Mouse (Mus musculus): Measurements from ENCODE around the gene Stk16. TPM values are rescaled to one million over a fixed set of nuclear protein-coding genes. Genes with fewer than 3 reads are reported as not detected.
A peak's percentile ranks its signal among the peaks of the same experiment; 100 is the strongest.

Stk16 gene
- polyA plus RNA-seq, 1 experiment from 2014 or later = 120 TPM

DNA sequence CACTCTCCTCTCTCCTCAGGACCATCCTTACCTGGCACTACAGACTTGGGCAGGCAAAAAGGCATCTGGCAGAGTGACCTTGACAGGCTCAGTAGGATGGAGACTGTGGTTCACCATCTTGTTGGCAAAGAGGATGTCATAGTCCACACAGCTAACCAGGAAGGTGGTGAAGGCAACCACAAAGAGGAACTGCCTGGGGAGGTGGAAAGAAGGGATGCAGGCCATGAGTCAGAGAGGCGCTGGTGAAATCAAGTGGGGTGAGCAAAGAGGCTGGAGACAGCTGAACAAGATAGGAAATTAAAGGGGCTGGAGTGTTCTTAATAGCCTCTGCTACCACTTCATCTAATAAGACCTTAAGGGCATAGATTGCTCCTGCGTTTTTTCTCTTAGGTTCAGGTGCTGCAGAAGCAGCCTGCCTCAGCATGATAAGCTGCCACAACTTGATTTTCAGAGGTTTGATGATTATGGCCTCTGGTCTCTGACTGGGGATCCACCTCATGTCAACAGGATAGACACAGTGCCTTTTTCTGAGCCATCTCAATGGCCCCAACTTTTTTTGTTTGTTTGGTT lies 22.6 kb upstream of the Stk16 start:
- ATAC-seq (ENCODE audit: insufficient read depth, low FRiP score, low read depth) = no peak
- no peaks in the 10 kb centered on the region for H3K9me3 ChIP-seq
- no peak overlapping the region for H3K4me2 ChIP-seq
- H3K27ac ChIP-seq = no peak overlapping the region
- H3K4me3 ChIP-seq (replicated peaks) = no peak overlapping the region
- H3K4me1 ChIP-seq = peaks cover 13% of the 10 kb centered on the region
- no peaks in the 10 kb centered on the region for H3K27me3 ChIP-seq (replicated peaks)
- peaks cover 32% of the 10 kb centered on the region for H3K36me3 ChIP-seq
- WGBS = 78% methylated on average over 2 of the region's 2 CpGs
- H3K9ac ChIP-seq = no peak overlapping the region

DNA sequence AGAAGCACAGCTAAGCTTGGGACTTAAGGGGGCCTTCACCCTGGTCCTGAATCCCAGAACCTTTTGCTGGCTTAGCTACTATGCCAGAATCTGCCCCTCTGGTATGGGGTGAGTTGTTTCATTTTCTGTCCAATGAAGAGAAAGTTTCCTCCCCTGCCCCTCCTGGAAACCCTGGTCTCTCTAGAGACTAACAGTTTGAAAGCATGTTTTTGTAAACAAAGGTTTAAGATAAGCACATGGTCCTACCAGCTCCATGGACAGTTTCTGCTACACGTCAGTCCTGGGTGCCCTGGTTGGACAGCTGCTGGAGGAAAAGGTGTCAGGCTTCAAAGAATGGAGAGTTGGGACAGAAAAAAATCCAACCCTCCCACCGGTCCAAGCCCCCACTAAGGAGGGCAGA lies 20.1 kb upstream of the Stk16 start:
- H3K9me3 ChIP-seq = no peaks in the 10 kb centered on the region
- ATAC-seq (ENCODE audit: insufficient read depth, low FRiP score, low read depth) = no peak
- no peaks in the 10 kb centered on the region for H3K27me3 ChIP-seq (replicated peaks)
- peak overlapping the region; percentile 91 for H3K4me2 ChIP-seq
- 39% methylated on average over 2 of the region's 2 CpGs for WGBS
- peak overlapping the region; percentile 90; the same call in 1 of the 2 replicates for H3K4me3 ChIP-seq (replicated peaks)
- peaks cover 19% of the 10 kb centered on the region for H3K4me1 ChIP-seq
- no peak overlapping the region for H3K9ac ChIP-seq
- H3K27ac ChIP-seq = no peak overlapping the region
- peaks cover 27% of the 10 kb centered on the region for H3K36me3 ChIP-seq

DNA sequence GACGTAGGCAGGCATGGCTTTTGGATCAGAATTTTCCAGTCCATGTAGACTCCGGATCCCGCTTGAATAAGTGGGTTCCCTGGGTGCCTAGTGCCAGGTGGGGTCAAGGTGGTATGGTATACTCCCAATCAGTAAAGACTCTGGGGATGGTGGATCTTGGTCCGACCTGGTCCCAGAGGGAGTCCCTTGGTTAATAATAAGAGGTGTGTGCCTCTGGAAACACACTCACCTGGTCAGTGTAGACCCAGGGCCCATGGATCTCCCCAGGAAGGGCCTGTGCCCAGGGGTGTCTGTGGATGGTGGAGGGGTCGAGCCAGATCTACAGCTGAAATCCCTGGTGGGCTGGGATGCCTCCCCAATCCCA lies 19.4 kb upstream of the Stk16 start:
- Histone ChIP-seq H3K4me1 (peaks cover 19% of the 10 kb centered on the region), H3K36me3 (peaks cover 25% of the 10 kb centered on the region), H3K27ac (peak overlapping the region; percentile 87), H3K4me3 (replicated peaks) (peak overlapping the region; percentile 90), H3K27me3 (replicated peaks) (no peaks in the 10 kb centered on the region), H3K4me2 (peak overlapping the region; percentile 91), H3K9me3 (no peaks in the 10 kb centered on the region), H3K9ac (peak overlapping the region; percentile 85)
- ATAC-seq (ENCODE audit: insufficient read depth, low FRiP score, low read depth) = no peak
- WGBS = 49% methylated on average over 5 of the region's 5 CpGs

DNA sequence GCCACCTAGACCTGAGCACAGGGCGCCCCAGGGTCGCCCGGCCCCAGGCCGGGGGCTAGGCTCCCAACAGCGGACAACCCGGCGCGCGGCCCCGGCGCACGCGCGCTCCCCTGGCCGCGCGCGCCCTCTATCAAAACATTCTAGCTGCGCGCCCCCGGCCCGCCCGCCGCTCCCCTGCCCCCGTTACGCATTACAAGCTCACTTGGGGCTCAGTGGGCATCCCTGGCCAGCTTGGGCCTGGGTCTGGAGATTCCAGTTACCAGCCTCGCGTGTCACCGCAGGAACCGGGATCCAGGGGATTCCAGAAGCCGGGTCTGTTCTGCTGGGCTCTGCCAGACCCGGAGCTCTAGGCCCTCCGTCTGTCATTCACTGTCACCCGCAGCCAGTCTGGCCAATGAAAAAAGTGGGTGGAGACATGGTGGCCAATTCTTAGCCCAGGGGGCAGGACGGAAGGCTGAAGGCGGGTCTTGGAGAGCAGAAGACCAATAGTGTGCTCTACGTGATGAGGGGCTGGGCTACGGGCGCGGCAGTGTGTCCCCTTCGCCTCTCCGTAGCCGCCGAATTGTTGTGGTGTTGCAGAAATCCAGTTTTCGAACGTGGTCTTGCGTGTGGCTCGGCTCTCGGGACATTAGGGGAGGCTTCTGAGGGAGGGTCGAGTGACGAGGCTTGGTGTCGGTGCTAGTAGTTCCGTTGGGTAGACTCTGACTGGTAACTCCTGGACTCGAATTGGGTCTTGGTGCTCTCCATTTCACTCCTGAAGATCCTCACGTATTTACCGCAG lies 18.8 kb upstream of the Stk16 start, which contains the start of the genes Ankzf1 and Atg9a:
Ankzf1 (plus strand) TSS at position 530 of the 781 bp plus-strand sequence.
Atg9a (minus strand) TSS at position 575 of the 781 bp plus-strand sequence.
- H3K4me3 ChIP-seq (replicated peaks) = peak within 1 kb of the TSS; percentile 90
- WGBS = under 1% methylated on average over 56 of the region's 56 CpGs
- ATAC-seq (ENCODE audit: insufficient read depth, low FRiP score, low read depth) = peak; percentile 99

DNA sequence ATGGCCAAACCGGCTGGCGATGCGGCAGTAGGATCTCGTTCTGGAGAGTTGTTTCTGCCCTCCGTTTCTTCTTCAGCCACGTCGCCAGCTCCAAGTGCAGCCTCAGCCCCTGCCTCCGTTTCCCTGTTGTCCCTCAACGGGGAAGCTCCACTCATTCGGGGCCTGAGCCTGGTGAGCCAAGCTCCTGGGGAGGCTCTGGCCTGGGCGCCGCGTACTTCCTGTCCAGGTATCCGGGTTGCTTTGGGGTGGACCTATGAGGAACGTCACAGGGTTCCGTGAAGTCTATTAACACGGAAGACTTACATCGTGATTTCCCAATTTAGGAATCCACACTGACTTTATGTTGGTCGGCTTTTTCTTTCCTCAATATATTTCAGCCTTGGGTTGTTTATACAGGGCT lies 18.2 kb upstream of the Stk16 start:
- H3K9me3 ChIP-seq = no peaks in the 10 kb centered on the region
- H3K27ac ChIP-seq = peak overlapping the region; percentile 98
- peaks cover 19% of the 10 kb centered on the region for H3K4me1 ChIP-seq
- H3K36me3 ChIP-seq = peaks cover 20% of the 10 kb centered on the region
- H3K27me3 ChIP-seq (replicated peaks) = no peaks in the 10 kb centered on the region
- peak overlapping the region; percentile 87 for H3K4me2 ChIP-seq
- H3K4me3 ChIP-seq (replicated peaks) = peak overlapping the region; percentile 90
- under 1% methylated on average over 19 of the region's 19 CpGs for WGBS
- peak overlapping the region; percentile 83 for H3K9ac ChIP-seq
- ATAC-seq (ENCODE audit: insufficient read depth, low FRiP score, low read depth) = peak; percentile 49

More for the DNA sequence above, 18.8 kb upstream of the Stk16 start, which contains the start of the genes Ankzf1 and Atg9a:
- peak within 1 kb of the TSS; percentile 91 for H3K4me2 ChIP-seq
- H3K27ac ChIP-seq = peak within 1 kb of the TSS; percentile 98
- H3K27me3 ChIP-seq (replicated peaks) = no peaks in the 10 kb centered on the region
- peaks cover 19% of the 10 kb centered on the region for H3K4me1 ChIP-seq
- H3K9ac ChIP-seq = peak within 1 kb of the TSS; percentile 85
- no peaks in the 10 kb centered on the region for H3K9me3 ChIP-seq
- peaks cover 24% of the 10 kb centered on the region for H3K36me3 ChIP-seq

DNA sequence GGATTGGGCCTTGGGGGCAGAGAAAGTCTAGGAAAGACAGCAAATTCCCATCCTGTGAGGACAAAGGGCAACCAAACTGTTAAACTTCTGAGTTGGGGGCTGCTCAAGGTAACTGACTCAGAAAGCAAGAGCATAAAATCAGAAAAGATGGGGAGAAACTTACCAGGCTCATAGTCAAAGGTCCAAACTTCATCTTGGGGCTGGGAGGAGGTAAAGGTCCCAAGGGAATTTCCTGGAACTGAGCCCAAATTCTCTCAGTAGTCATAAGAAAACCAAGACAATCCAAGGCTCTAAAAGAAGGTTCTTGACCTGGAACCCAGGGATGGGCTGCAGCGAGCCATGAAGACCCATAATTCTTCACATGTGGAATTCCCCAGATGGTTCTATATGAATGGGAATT lies 9.4 kb upstream of the Stk16 start:
- 88% methylated on average over 1 of the region's 1 CpGs for WGBS
- ATAC-seq (ENCODE audit: insufficient read depth, low FRiP score, low read depth) = no peak

DNA sequence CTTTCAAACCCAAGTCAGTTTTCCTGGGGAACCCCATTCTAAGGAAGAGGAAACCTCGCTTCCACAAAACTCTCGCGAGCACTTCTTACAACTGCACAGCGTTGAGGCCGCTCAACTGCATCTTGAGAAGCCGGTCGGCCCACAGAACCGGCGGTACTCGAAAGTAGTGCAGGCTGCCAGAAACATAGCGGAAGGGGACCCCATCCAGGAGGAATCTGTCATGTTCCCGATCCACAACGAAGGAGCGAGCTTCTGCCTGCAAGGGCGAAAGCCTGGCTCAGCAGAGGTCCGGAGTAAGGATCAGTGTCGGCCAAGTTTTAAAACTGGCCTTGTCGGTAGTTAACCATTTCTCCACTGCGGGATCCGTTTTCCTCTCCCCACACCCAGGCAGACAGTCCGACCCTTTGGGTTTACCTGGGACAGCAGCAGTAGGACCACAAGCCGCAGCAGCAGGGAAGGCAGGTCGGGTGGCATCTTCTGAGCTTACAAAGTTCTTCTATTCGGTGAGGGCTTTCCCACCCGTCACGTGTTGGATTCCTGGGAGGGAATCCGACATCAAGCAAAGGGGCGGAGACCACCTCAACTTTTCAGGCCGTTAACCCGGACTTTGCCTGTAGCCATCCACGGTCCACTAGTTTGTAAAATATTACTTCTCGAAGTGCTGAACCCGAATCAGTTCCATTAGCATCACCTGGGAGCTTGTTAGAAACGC lies 1.5 kb upstream of the Stk16 start:
- WGBS = 10% methylated on average over 34 of the region's 34 CpGs

More for the DNA sequence above, 9.4 kb upstream of the Stk16 start:
- no peak overlapping the region for H3K27ac ChIP-seq
- H3K4me2 ChIP-seq = no peak overlapping the region
- no peaks in the 10 kb centered on the region for H3K4me1 ChIP-seq
- H3K9me3 ChIP-seq = no peaks in the 10 kb centered on the region
- H3K9ac ChIP-seq = no peak overlapping the region
- H3K4me3 ChIP-seq (replicated peaks) = no peak overlapping the region
- peaks cover 29% of the 10 kb centered on the region for H3K36me3 ChIP-seq
- no peaks in the 10 kb centered on the region for H3K27me3 ChIP-seq (replicated peaks)

DNA sequence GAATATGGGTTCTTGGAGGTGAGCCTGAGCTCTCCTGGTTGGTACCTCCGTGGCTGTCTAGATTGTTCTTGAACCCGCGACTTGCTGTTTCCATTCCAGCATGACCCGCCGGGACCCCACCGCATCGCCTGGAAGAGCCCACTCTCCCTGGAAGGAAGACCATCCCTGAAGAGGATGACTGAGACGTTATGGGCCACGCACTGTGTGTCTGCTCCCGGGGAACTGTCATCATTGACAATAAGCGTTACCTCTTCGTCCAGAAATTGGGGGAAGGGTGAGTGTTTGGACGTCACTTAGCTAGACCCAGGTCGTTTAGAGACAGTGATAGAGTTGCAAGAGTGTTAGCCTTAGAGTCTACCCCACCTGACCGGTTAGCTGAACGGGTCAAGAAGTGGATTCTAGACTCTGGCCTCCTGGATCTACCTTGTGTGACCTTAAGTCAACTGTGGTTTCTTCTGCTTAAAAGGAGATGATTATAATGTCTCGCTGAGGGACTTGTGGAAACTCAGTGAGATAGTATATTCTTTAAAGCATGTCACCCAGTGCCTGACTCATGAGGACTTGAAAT lies 587 bp downstream of the Stk16 start:
- 7% methylated on average over 17 of the region's 17 CpGs for WGBS
- Histone ChIP-seq H3K27ac (peak overlapping the region; percentile 18; the same call in 1 of the 2 replicates), H3K4me3 (replicated peaks) (peak overlapping the region; percentile 89), H3K4me1 (peaks cover 33% of the 10 kb centered on the region), H3K9me3 (no peaks in the 10 kb centered on the region), H3K9ac (peak overlapping the region; percentile 97), H3K4me2 (peak overlapping the region; percentile 80), H3K27me3 (replicated peaks) (no peaks in the 10 kb centered on the region), H3K36me3 (peaks cover 17% of the 10 kb centered on the region)
- ATAC-seq (ENCODE audit: insufficient read depth, low FRiP score, low read depth) = no peak

More for the DNA sequence above, 1.5 kb upstream of the Stk16 start:
- Histone ChIP-seq H3K4me2 (peak overlapping the region; percentile 60), H3K36me3 (peaks cover 14% of the 10 kb centered on the region), H3K27ac (0 out of 2 replicates have a peak overlapping the region, but pooled peaks have one; percentile 26), H3K4me3 (replicated peaks) (peak overlapping the region; percentile 48), H3K27me3 (replicated peaks) (no peaks in the 10 kb centered on the region), H3K4me1 (peaks cover 31% of the 10 kb centered on the region), H3K9ac (peak overlapping the region; percentile 44; the same call in 1 of the 2 replicates), H3K9me3 (no peaks in the 10 kb centered on the region)
- ATAC-seq (ENCODE audit: insufficient read depth, low FRiP score, low read depth) = no peak

DNA sequence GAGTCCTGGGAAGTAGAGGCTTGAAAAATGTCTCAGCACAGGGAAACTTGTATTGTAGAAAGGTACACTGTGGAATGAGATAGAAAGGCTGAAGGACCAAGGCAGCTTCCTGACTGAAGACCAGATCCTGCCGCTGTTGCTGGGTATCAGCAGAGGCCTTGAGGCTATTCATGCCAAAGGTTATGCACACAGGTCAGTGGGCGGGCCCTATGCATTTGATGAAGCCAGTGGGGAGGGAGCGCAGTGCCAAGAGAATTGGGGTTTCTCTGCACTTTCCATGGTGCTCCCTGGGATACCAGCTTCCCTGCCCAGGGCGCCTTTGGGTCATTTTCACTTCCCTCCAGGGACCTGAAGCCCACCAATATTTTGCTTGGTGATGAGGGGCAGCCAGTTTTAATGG lies 1.9 kb downstream of the Stk16 start:
- no peak for ATAC-seq (ENCODE audit: insufficient read depth, low FRiP score, low read depth)
- no peak overlapping the region for H3K9ac ChIP-seq

DNA sequence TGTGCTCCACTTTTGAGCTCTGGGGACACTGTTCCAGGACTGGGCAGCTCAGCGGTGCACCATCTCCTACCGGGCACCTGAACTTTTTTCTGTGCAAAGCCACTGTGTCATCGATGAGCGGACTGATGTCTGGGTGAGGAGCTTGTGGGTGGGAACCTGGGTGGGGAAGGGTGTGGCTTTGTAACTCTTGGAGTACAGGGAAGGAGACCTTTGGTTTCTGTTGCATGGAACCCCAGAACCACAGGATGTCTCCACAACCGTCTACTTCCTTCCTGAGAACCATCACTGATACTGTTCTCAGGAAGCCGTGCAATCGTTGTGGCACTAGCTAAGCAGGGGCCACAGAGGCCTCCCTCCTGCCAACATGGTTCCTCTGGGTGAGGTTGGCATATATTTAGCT lies 2.5 kb downstream of the Stk16 start:
- H3K4me3 ChIP-seq (replicated peaks) = no peak overlapping the region
- 0 out of 2 replicates have a peak overlapping the region, but pooled peaks have one; percentile 83 for H3K27ac ChIP-seq
- no peak for ATAC-seq (ENCODE audit: insufficient read depth, low FRiP score, low read depth)
- H3K27me3 ChIP-seq (replicated peaks) = no peaks in the 10 kb centered on the region
- no peaks in the 10 kb centered on the region for H3K9me3 ChIP-seq
- H3K9ac ChIP-seq = no peak overlapping the region
- peaks cover 35% of the 10 kb centered on the region for H3K4me1 ChIP-seq
- WGBS = 76% methylated on average over 7 of the region's 7 CpGs
- H3K36me3 ChIP-seq = peaks cover 17% of the 10 kb centered on the region
- 0 out of 2 replicates have a peak overlapping the region, but pooled peaks have one; percentile 14 for H3K4me2 ChIP-seq

More for the DNA sequence above, 1.9 kb downstream of the Stk16 start:
- peaks cover 17% of the 10 kb centered on the region for H3K36me3 ChIP-seq
- H3K4me1 ChIP-seq = peaks cover 33% of the 10 kb centered on the region
- H3K27me3 ChIP-seq (replicated peaks) = no peaks in the 10 kb centered on the region
- peak overlapping the region; percentile 2; the same call in 1 of the 2 replicates for H3K4me2 ChIP-seq
- H3K27ac ChIP-seq = no peak overlapping the region
- H3K4me3 ChIP-seq (replicated peaks) = no peak overlapping the region
- 71% methylated on average over 4 of the region's 4 CpGs for WGBS
- H3K9me3 ChIP-seq = no peaks in the 10 kb centered on the region

DNA sequence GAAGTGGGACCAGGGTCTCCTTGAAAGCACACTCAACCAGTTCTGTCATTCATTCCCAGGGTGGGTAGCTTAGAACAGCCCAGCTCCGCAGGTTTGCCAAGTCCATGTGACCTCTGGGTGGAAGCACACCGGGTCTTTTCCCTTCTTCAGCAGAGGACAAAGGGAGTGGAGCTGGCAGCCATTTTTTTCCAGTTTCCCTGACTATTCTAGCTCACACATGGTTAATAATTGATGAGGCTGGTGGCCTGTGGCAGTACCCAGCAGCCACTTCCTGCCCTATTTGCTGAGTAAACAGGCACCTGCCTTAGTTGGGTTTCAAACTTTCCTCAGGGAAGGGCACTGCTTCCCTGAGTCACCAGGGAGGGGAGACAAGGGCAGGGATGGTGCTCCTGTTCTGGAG lies 3.8 kb downstream of the Stk16 start:
- peak overlapping the region; percentile 14; the same call in 1 of the 2 replicates for H3K4me2 ChIP-seq
- WGBS = 49% methylated on average over 2 of the region's 2 CpGs
- peak overlapping the region; percentile 83 for H3K27ac ChIP-seq
- H3K27me3 ChIP-seq (replicated peaks) = 0 out of 2 replicates have a peak, but pooled peaks cover 4% of the 10 kb centered on the region
- ATAC-seq (ENCODE audit: insufficient read depth, low FRiP score, low read depth) = peak; percentile 29
- peaks cover 17% of the 10 kb centered on the region for H3K36me3 ChIP-seq
- H3K4me3 ChIP-seq (replicated peaks) = no peak overlapping the region
- H3K9me3 ChIP-seq = no peaks in the 10 kb centered on the region
- H3K4me1 ChIP-seq = peaks cover 36% of the 10 kb centered on the region
- H3K9ac ChIP-seq = no peak overlapping the region

All from stomach, embryonic 15.5 days (tissue).